Mouse (Mus musculus) liver, postnatal 0 days (tissue): ENCODE data around the gene Nf2.

Experiments
- CTCF ChIP-seq: sonication (generic); IDR thresholded peaks from 2 replicates; pipeline ENCODE4 v1.5.1; 2016; ENCODE audit warnings: antibody characterized with exemption, low read depth
- EP300 ChIP-seq: IDR thresholded peaks from 2 replicates; pipeline ENCODE4 v1.6.1; 2016; ENCODE audit warnings: antibody characterized with exemption, low read depth, mild to moderate bottlenecking

DNA sequence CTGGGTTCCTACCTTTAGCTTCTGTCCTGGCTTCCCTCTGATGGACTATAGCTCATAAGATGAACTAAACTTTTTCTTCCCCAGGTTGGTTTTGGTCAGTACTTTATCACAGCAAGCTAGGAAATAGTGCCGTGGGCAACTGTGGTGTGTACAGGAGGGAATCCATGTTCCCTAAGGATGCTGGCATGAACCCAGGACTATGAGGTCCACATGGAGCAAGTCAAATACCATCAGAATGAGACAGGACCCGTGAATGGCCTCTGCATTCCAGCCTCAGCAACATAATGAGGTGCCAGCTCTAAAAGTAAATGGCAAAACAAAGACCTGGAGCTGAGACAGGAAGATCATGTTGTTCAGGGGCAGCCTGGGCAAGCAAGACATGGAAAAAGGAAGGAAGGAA lies 9.1 kb upstream of the Nf2 start:
- TF ChIP-seq CTCF (no peak), EP300 (no peak)
